Mouse (Mus musculus): ENCODE measurements around the gene Nog. TPM values are rescaled to one million over a fixed set of nuclear protein-coding genes. Genes with fewer than 3 reads are reported as not detected.

Gene Nog
- total and polyA plus RNA-seq, 3 experiments = not detected

DNA sequence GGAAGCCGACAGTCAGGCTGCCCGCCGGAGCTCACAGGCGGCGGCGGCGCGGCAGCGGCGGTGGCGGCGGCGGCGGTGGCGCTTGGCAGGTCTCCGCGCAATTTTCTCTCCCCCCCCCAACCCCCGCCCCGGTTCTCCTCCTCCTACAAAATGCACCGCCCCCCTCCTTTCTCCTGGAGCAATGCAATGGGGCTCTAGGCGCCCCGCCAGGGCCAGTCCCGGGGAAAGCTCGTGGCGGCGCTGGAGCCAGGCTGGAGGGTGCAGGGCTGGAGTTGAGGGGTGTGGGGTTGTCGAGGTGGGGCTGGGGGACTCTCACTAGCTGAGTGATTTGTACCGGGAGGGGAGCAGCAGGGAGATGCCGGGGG, 666 bp upstream of the Nog start:
- H3K79me2 ChIP-seq (ENCODE audit: control insufficient read depth, insufficient read depth, low read length, poor library complexity) = no peaks in the 10 kb centered on the region
- no peak overlapping the region for H3K9ac ChIP-seq (ENCODE audit: control insufficient read depth, low read depth, low read length, poor library complexity, severe bottlenecking)
- no peak overlapping the region for H3K27ac ChIP-seq (ENCODE audit: control insufficient read depth, low read depth, low read length)
- TF ChIP-seq CHD2 (IDR thresholded peaks at IDR 0.05; ENCODE audit: low read length) = no peak
- TF ChIP-seq MYB (IDR thresholded peaks at IDR 0.05; ENCODE audit: low read depth, low read length) = no peak
- no peak for TF ChIP-seq RAD21 (IDR thresholded peaks at IDR 0.05; ENCODE audit: low read depth, low read length)
- no peak for TF ChIP-seq CHD1 (IDR thresholded peaks at IDR 0.05; ENCODE audit: low read depth, low read length)
- no peak for TF ChIP-seq ZKSCAN1 (IDR thresholded peaks at IDR 0.05; ENCODE audit: low read depth, low read length)
- no peak for TF ChIP-seq UBTF (IDR thresholded peaks at IDR 0.05; ENCODE audit: borderline replicate concordance, insufficient read depth, low read depth, low read length)
- no peak for TF ChIP-seq EP300 (IDR thresholded peaks at IDR 0.05; ENCODE audit: low read depth in 1 of 2, low read length in 2 of 2)
- TF ChIP-seq SMC3 (IDR thresholded peaks at IDR 0.05; ENCODE audit: low read depth, low read length) = no peak
- no peaks in the 10 kb centered on the region for H3K27me3 ChIP-seq (ENCODE audit: control insufficient read depth in 1 of 2, insufficient read depth in 2 of 2, low read length in 2 of 2)
- no peaks in the 10 kb centered on the region for H3K9me3 ChIP-seq (replicated peaks; ENCODE audit: insufficient read depth, low read length)
- no peak overlapping the region for H3K4me3 ChIP-seq (ENCODE audit: control insufficient read depth in 1 of 2, insufficient read depth in 1 of 2, low read depth in 2 of 2, low read length in 2 of 2)
- DNase-seq (ENCODE audit: low read depth, low spot score) = no peak
- H3K36me3 ChIP-seq (ENCODE audit: control insufficient read depth in 1 of 2, insufficient read depth in 2 of 2, low read length in 2 of 2) = no peaks in the 10 kb centered on the region
- H3K4me1 ChIP-seq (ENCODE audit: control insufficient read depth in 1 of 2, insufficient read depth in 2 of 2, low read length in 2 of 2) = no peaks in the 10 kb centered on the region

DNA sequence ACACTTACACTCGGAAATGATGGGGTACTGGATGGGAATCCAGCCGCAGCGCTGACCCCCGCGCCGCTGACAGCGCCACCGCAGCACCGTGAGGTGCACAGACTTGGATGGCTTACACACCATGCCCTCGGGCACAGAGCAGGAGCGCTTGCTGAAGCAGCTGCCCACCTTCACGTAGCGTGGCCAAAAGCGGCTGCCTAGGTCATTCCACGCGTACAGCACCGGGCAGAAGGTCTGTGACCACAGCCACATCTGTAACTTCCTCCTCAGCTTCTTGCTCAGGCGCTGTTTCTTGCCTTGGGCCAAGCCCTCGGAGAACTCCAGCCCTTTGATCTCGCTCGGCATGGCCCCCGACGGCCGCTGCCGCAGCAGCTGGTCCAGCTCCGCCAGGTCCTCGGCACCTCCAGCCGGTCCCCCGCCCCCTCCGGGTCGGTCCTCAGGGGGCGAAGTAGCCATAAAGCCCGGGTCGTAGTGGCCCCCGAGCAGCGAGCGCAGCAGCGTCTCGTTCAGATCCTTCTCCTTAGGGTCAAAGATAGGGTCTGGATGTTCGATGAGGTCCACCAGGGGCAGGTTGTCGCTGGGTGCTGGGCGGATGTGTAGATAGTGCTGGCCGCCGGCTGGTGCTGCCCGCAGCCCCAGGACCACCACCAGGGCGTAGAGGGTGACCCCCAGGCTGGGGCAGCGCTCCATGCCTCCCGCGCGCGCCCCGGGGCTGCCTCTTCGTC, 639 bp downstream of the Nog start:
- DNase-seq (ENCODE audit: low read depth, low spot score) = no peak
- Histone ChIP-seq H3K36me3 (ENCODE audit: control insufficient read depth in 1 of 2, insufficient read depth in 2 of 2, low read length in 2 of 2) (no peaks in the 10 kb centered on the region), H3K9me3 (replicated peaks; ENCODE audit: insufficient read depth, low read length) (no peaks in the 10 kb centered on the region), H3K9ac (ENCODE audit: control insufficient read depth, low read depth, low read length, poor library complexity, severe bottlenecking) (no peak overlapping the region), H3K79me2 (ENCODE audit: control insufficient read depth, insufficient read depth, low read length, poor library complexity) (no peaks in the 10 kb centered on the region), H3K27ac (ENCODE audit: control insufficient read depth, low read depth, low read length) (no peak overlapping the region), H3K27me3 (ENCODE audit: control insufficient read depth in 1 of 2, insufficient read depth in 2 of 2, low read length in 2 of 2) (no peaks in the 10 kb centered on the region), H3K4me3 (ENCODE audit: control insufficient read depth in 1 of 2, insufficient read depth in 1 of 2, low read depth in 2 of 2, low read length in 2 of 2) (no peak overlapping the region), H3K4me1 (ENCODE audit: control insufficient read depth in 1 of 2, insufficient read depth in 2 of 2, low read length in 2 of 2) (no peaks in the 10 kb centered on the region)
- TF ChIP-seq JUND (IDR thresholded peaks at IDR 0.05; ENCODE audit: low read depth, low read length) = no peak
- TF ChIP-seq BHLHE40 (IDR thresholded peaks at IDR 0.05; ENCODE audit: borderline replicate concordance, low read depth, low read length) = no peak
- no peak for TF ChIP-seq ETS1 (IDR thresholded peaks at IDR 0.05; ENCODE audit: low read depth, low read length)
- no peak for TF ChIP-seq TCF12 (IDR thresholded peaks at IDR 0.05; ENCODE audit: low read depth, low read length)
- TF ChIP-seq MYC (IDR thresholded peaks at IDR 0.05; ENCODE audit: low read depth, low read length) = no peak
- TF ChIP-seq ZMIZ1 (IDR thresholded peaks at IDR 0.05; ENCODE audit: low read depth, low read length) = no peak
- no peak for TF ChIP-seq E2F4 (IDR thresholded peaks at IDR 0.05; ENCODE audit: borderline replicate concordance, low read depth, low read length)
- TF ChIP-seq MYB (IDR thresholded peaks at IDR 0.05; ENCODE audit: low read depth, low read length) = no peak
- no peak for TF ChIP-seq SIN3A (IDR thresholded peaks at IDR 0.05; ENCODE audit: low read length)
- TF ChIP-seq CHD2 (IDR thresholded peaks at IDR 0.05; ENCODE audit: low read length) = no peak
- TF ChIP-seq SMC3 (IDR thresholded peaks at IDR 0.05; ENCODE audit: low read depth, low read length) = no peak
- no peak for TF ChIP-seq POLR2AphosphoS5 (IDR thresholded peaks at IDR 0.05; ENCODE audit: borderline replicate concordance, low read depth, low read length)
- TF ChIP-seq UBTF (IDR thresholded peaks at IDR 0.05; ENCODE audit: borderline replicate concordance, insufficient read depth, low read depth, low read length) = no peak
- TF ChIP-seq ZNF384 (IDR thresholded peaks at IDR 0.05; ENCODE audit: low read depth, low read length) = no peak
- no peak for TF ChIP-seq CTCF (IDR thresholded peaks at IDR 0.05 in 2 of 3, conservative IDR thresholded peaks at IDR 0.05 in 1 of 3; ENCODE audit: control insufficient read depth in 1 of 3, insufficient read depth in 1 of 3, low read depth in 2 of 3, low read length in 3 of 3, poor library complexity in 1 of 3, severe bottlenecking in 1 of 3)
- no peak for TF ChIP-seq GATA1 (IDR thresholded peaks at IDR 0.05; ENCODE audit: low read depth, low read length)
- TF ChIP-seq MEF2A (IDR thresholded peaks at IDR 0.05; ENCODE audit: extremely low read depth, insufficient replicate concordance, low read depth, low read length, poor library complexity, severe bottlenecking) = no peak

Measured in MEL (cell line).